Mouse (Mus musculus): ENCODE results near the gene Csrp1.

DNA sequence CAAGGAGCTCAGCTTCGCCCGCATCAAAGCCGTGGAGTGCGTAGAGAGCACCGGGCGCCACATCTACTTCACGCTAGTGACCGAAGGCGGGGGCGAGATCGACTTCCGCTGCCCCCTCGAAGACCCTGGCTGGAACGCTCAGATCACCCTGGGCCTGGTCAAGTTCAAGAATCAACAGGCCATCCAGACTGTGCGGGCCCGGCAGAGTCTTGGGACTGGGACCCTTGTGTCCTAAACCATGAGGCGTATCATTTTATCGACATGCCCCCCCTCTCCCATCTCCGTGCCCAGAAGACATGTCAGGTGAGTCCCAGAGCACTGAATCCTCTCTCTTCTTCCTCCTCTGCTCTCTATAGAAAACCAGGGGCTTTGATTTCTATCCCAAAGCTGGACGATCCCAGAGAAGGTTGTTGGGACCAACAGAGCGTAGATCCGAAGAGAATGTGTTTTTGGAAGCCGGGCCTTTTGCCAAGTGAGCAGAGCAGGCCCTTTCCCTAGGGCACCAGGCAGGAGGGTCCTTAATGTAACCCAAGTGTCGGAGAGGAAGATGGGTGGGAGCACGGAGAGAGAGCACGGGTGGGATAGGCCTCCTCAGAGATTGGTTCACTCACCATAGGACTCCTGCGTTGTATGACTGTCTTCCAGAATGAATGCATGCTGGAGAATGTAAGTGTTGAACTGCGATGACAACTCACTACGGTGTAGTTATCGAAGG is 46.9 kb downstream of the Csrp1 start:
- TF ChIP-seq POLR2A (IDR thresholded peaks at IDR 0.05; ENCODE audit: borderline replicate concordance, extremely low read depth, low read depth, low read length): no peak
- TF ChIP-seq CTCF (IDR thresholded peaks at IDR 0.05; ENCODE audit: insufficient read depth, low read length): no peak
